Mouse (Mus musculus) MEL (cell line): ENCODE data around the gene 6030408B16Rik. TPM values are rescaled to one million over a fixed set of nuclear protein-coding genes. Genes with fewer than 3 reads are reported as not detected.

Experiments used
- DNase-seq: peaks from one replicate; pipeline ENCODE4 v3.0.0; 2011; ENCODE audit warnings: low read depth, low spot score
- H3K27ac ChIP-seq: 2 replicates; pipeline ENCODE4 v1.5.1; 2012; ENCODE audit warnings: low read depth, mild to moderate bottlenecking, control low read depth, low read length, moderate library complexity; ENCODE audit not compliant: control insufficient read depth
- H3K27me3 ChIP-seq, 2 experiments: fragments of 150-350 bp in 1 of 2; sonication (generic) in 1 of 2; 2 replicates each; pipeline ENCODE4 v1.6.1; 2012; ENCODE audit warnings: low read length in 2 of 2, mild to moderate bottlenecking in 2 of 2, improper control_type of control experiment in 1 of 2, moderate library complexity in 1 of 2; ENCODE audit not compliant: insufficient read depth in 2 of 2, control insufficient read depth in 1 of 2
- H3K36me3 ChIP-seq, 2 experiments: 2 replicates each; pipeline ENCODE4 v1.6.1; 2012 to 2014; ENCODE audit warnings: low read length in 2 of 2, improper control_type of control experiment in 1 of 2, inconsistent platforms in 1 of 2, mild to moderate bottlenecking in 1 of 2; ENCODE audit not compliant: insufficient read depth in 2 of 2, control insufficient read depth in 1 of 2
- H3K4me1 ChIP-seq, 2 experiments: fragments of 150-350 bp in 1 of 2; sonication (generic) in 1 of 2; 2 replicates each; pipeline ENCODE4 v1.6.1; 2012; ENCODE audit warnings: low read length in 2 of 2, improper control_type of control experiment in 1 of 2, mild to moderate bottlenecking in 1 of 2; ENCODE audit not compliant: insufficient read depth in 2 of 2, control insufficient read depth in 1 of 2
- H3K4me3 ChIP-seq, 2 experiments: fragments of 150-350 bp in 1 of 2; sonication (generic) in 1 of 2; 2 replicates each; pipeline ENCODE4 v1.5.1; 2012; ENCODE audit warnings: low read depth in 2 of 2, low read length in 2 of 2, mild to moderate bottlenecking in 2 of 2, moderate library complexity in 2 of 2, control low read depth in 1 of 2, improper control_type of control experiment in 1 of 2; ENCODE audit not compliant: control insufficient read depth in 1 of 2, insufficient read depth in 1 of 2
- H3K79me2 ChIP-seq: 2 replicates; pipeline ENCODE4 v1.6.1; 2012; ENCODE audit warnings: mild to moderate bottlenecking, low read length, moderate library complexity; ENCODE audit not compliant: control insufficient read depth, poor library complexity, insufficient read depth
- H3K9ac ChIP-seq: 2 replicates; pipeline ENCODE4 v1.6.1; 2012; ENCODE audit warnings: low read depth, mild to moderate bottlenecking, control low read depth, low read length, moderate library complexity; ENCODE audit not compliant: control insufficient read depth, poor library complexity, severe bottlenecking
- H3K9me3 ChIP-seq: fragments of 150-350 bp; sonication (generic); replicated peaks from 2 replicates; pipeline ENCODE4 v1.6.1; 2012; ENCODE audit warnings: mild to moderate bottlenecking, low read length, improper control_type of control experiment, moderate library complexity; ENCODE audit not compliant: insufficient read depth
- CHD1 ChIP-seq: IDR thresholded peaks from 2 replicates; pipeline ENCODE4 v1.6.1; 2012; ENCODE audit warnings: low read depth, mild to moderate bottlenecking, inconsistent platforms, low read length, improper control_type of control experiment
- CTCF ChIP-seq, 3 experiments: IDR thresholded peaks in 2 of 3; conservative IDR thresholded peaks in 1 of 3; 2 replicates each; pipeline ENCODE4 v1.5.1; 2011 to 2012; ENCODE audit warnings: low read length in 3 of 3, low read depth in 2 of 3, mild to moderate bottlenecking in 2 of 3, improper control_type of control experiment in 1 of 3, inconsistent platforms in 1 of 3, mixed read lengths in 1 of 3, moderate library complexity in 1 of 3; ENCODE audit not compliant: control insufficient read depth in 1 of 3, insufficient read depth in 1 of 3, poor library complexity in 1 of 3, severe bottlenecking in 1 of 3
- E2F4 ChIP-seq: IDR thresholded peaks from 2 replicates; pipeline ENCODE4 v1.6.1; 2011; ENCODE audit warnings: low read depth, low read length, improper control_type of control experiment, borderline replicate concordance
- ELF1 ChIP-seq: IDR thresholded peaks from 2 replicates; pipeline ENCODE4 v1.6.1; 2014; ENCODE audit warnings: low read depth, mild to moderate bottlenecking, inconsistent platforms, low read length, improper control_type of control experiment, moderate library complexity
- JUND ChIP-seq: IDR thresholded peaks from 2 replicates; pipeline ENCODE4 v1.6.1; 2011; ENCODE audit warnings: low read depth, mild to moderate bottlenecking, improper control_type of control experiment, low read length
- KAT2A ChIP-seq: conservative IDR thresholded peaks from 2 replicates; pipeline ENCODE4 v1.6.1; 2012; ENCODE audit warnings: low read depth, low read length, improper control_type of control experiment, inconsistent platforms
- MAFK ChIP-seq: IDR thresholded peaks from 2 replicates; pipeline ENCODE4 v1.6.1; 2011; ENCODE audit warnings: low read depth, mild to moderate bottlenecking, low read length, improper control_type of control experiment, borderline replicate concordance
- MXI1 ChIP-seq: IDR thresholded peaks from 2 replicates; pipeline ENCODE4 v1.6.1; 2011; ENCODE audit warnings: mild to moderate bottlenecking, low read depth, low read length, improper control_type of control experiment
- NELFE ChIP-seq: IDR thresholded peaks from 2 replicates; pipeline ENCODE4 v1.6.1; 2011; ENCODE audit warnings: low read depth, low read length, improper control_type of control experiment
- NRF1 ChIP-seq: IDR thresholded peaks from 2 replicates; pipeline ENCODE4 v1.6.1; 2014; ENCODE audit warnings: low read depth, mild to moderate bottlenecking, inconsistent platforms, low read length, improper control_type of control experiment, moderate library complexity; ENCODE audit not compliant: poor library complexity, insufficient read depth, severe bottlenecking
- POLR2A ChIP-seq, 2 experiments: IDR thresholded peaks; 2 replicates each; pipeline ENCODE4 v1.6.1; 2011 to 2012; ENCODE audit warnings: low read length in 2 of 2, mild to moderate bottlenecking in 2 of 2, control low read depth in 1 of 2, improper control_type of control experiment in 1 of 2, low read depth in 1 of 2, moderate library complexity in 1 of 2; ENCODE audit not compliant: control insufficient read depth in 1 of 2, insufficient read depth in 1 of 2, poor library complexity in 1 of 2
- POLR2AphosphoS5 ChIP-seq: IDR thresholded peaks from 2 replicates; pipeline ENCODE4 v1.6.1; 2012; ENCODE audit warnings: low read depth, borderline replicate concordance, mild to moderate bottlenecking, inconsistent platforms, low read length, moderate library complexity, mixed read lengths
- RAD21 ChIP-seq: IDR thresholded peaks from 2 replicates; pipeline ENCODE4 v1.6.1; 2011; ENCODE audit warnings: mild to moderate bottlenecking, low read depth, low read length, improper control_type of control experiment
- SIN3A ChIP-seq: IDR thresholded peaks from 2 replicates; pipeline ENCODE4 v1.6.1; 2012; ENCODE audit warnings: low read length, improper control_type of control experiment, inconsistent platforms
- UBTF ChIP-seq: IDR thresholded peaks from 2 replicates; pipeline ENCODE4 v1.6.1; 2012; ENCODE audit warnings: low read depth, mild to moderate bottlenecking, inconsistent platforms, low read length, improper control_type of control experiment, moderate library complexity, borderline replicate concordance; ENCODE audit not compliant: insufficient read depth
- USF2 ChIP-seq, 2 experiments: IDR thresholded peaks; 2 replicates each; pipeline ENCODE4 v1.6.1; 2011 to 2012; ENCODE audit warnings: improper control_type of control experiment in 2 of 2, low read length in 2 of 2, borderline replicate concordance in 1 of 2, inconsistent platforms in 1 of 2, low read depth in 1 of 2, mild to moderate bottlenecking in 1 of 2; ENCODE audit not compliant: insufficient read depth in 1 of 2
- ZC3H11A ChIP-seq: IDR thresholded peaks from 2 replicates; pipeline ENCODE4 v1.6.1; 2012; ENCODE audit warnings: low read depth, mild to moderate bottlenecking, inconsistent platforms, low read length, improper control_type of control experiment
- ZMIZ1 ChIP-seq: IDR thresholded peaks from 2 replicates; pipeline ENCODE4 v1.6.1; 2012; ENCODE audit warnings: low read depth, mild to moderate bottlenecking, inconsistent platforms, low read length, improper control_type of control experiment, moderate library complexity
- polyA plus RNA-seq, 2 experiments: library from polyadenylated mRNA; stranded (reverse) in 1 of 2; unstranded in 1 of 2; fragments of >175 nt in 1 of 2; fragments of >200 nt in 1 of 2; gene quantifications; 2 replicates each; pipeline versions ENCODE4 v1.2.1 to v1.2.4; 2012; ENCODE audit warnings: low replicate concordance in 2 of 2, low read depth in 1 of 2; ENCODE audit not compliant: insufficient read length in 2 of 2, insufficient read depth in 1 of 2, missing spikeins in 1 of 2
- total RNA-seq: library from RNA; depleted of rRNA; stranded (reverse); fragments of 300-350 nt; gene quantifications from 2 replicates; pipeline ENCODE4 v1.2.3, GENCODE M21; 2012

6030408B16Rik gene
- total and polyA plus RNA-seq, 3 experiments: 0.12 to 0.18 TPM; not detected in 1

DNA sequence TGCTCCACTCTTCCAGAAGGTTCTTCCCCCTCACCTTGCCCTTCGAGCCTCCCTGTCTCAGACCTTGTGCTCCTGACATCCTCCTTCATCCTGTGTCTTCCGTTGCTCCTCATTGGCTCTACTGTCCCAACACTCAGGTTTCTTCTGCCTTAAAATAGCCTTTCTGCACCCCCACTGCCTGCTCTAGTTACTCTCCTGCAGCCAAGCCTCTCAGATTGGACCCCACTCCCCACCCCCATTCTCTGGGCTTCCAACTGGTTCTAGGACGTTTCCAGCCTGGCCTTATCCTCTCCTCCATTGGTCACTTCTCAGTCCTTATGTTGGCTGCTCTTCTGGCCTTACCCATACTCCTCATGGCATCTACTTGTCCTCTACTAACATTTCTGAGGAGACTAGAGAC, 9.2 kb downstream of the 6030408B16Rik start:
- no peak for DNase-seq
- Histone ChIP-seq H3K9me3 (no peaks in the 10 kb centered on the region), H3K79me2 (no peaks in the 10 kb centered on the region), H3K27ac (no peak overlapping the region), H3K36me3 (peaks cover 0 to 11% of the 10 kb centered on the region in 2 experiments; a peak in 2 of 4 replicates), H3K4me3 (no peak overlapping the region), H3K9ac (no peak overlapping the region), H3K27me3 (no peaks in the 10 kb centered on the region), H3K4me1 (peaks cover 10 to 21% of the 10 kb centered on the region in 2 experiments; a peak in 3 of 4 replicates)
- TF ChIP-seq POLR2AphosphoS5: no peak
- TF ChIP-seq ELF1: no peak
- no peak for TF ChIP-seq ZC3H11A
- no peak for TF ChIP-seq RAD21
- TF ChIP-seq CTCF (IDR thresholded peaks at IDR 0.05 in 2 of 3, conservative IDR thresholded peaks at IDR 0.05 in 1 of 3; ENCODE audit: control insufficient read depth in 1 of 3, insufficient read depth in 1 of 3, low read depth in 2 of 3, low read length in 3 of 3, poor library complexity in 1 of 3, severe bottlenecking in 1 of 3): no peak
- TF ChIP-seq KAT2A: no peak
- TF ChIP-seq E2F4: no peak
- no peak for TF ChIP-seq CHD1

DNA sequence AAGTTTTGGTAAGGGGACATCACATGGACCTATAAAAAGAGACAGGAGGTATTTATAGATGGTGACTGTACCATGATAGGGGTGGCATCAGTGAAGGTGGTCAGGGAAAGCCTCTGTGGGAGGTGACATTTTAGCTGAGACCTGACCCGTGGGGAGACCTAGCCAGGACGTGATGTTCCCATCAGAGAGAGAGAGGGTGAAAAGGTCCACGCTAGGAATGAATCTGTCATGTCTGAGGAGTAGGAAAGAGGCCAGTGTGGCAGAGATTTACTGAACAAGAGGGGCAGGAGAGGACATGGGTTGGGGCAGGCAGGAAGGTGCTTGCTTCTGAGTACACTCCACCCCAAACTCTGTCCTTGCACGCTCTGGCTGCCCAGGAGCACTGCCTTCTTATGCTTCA, 10.8 kb downstream of the 6030408B16Rik start:
- DNase-seq: no peak
- Histone ChIP-seq H3K27me3 (no peaks in the 10 kb centered on the region), H3K4me1 (peaks cover 10 to 16% of the 10 kb centered on the region in 2 experiments; a peak in 3 of 4 replicates), H3K79me2 (no peaks in the 10 kb centered on the region), H3K27ac (no peak overlapping the region), H3K36me3 (peaks cover 0 to 11% of the 10 kb centered on the region in 2 experiments; a peak in 2 of 4 replicates), H3K4me3 (no peak overlapping the region), H3K9me3 (no peaks in the 10 kb centered on the region), H3K9ac (no peak overlapping the region)
- TF ChIP-seq UBTF: no peak
- TF ChIP-seq ZMIZ1: no peak
- TF ChIP-seq POLR2AphosphoS5: no peak
- no peak for TF ChIP-seq USF2 (IDR thresholded peaks at IDR 0.05; ENCODE audit: borderline replicate concordance in 1 of 2, insufficient read depth in 1 of 2, low read depth in 1 of 2, low read length in 2 of 2)
- no peak for TF ChIP-seq JUND
- no peak for TF ChIP-seq POLR2A (IDR thresholded peaks at IDR 0.05; ENCODE audit: control insufficient read depth in 1 of 2, insufficient read depth in 1 of 2, low read depth in 1 of 2, low read length in 2 of 2, poor library complexity in 1 of 2)
- no peak for TF ChIP-seq SIN3A
- TF ChIP-seq NRF1: no peak
- no peak for TF ChIP-seq MAFK
- TF ChIP-seq E2F4: no peak
- no peak for TF ChIP-seq MXI1
- TF ChIP-seq NELFE: no peak
